Mouse (Mus musculus): Measurements from ENCODE around the gene Hist1h2ba.

- TF ChIP-seq CTCF (IDR thresholded peaks at IDR 0.05; ENCODE audit: low read depth, low read length) (no peak), GATA1 (IDR thresholded peaks at IDR 0.05; ENCODE audit: borderline replicate concordance, low read length) (no peak), POLR2AphosphoS5 (IDR thresholded peaks at IDR 0.05; ENCODE audit: insufficient replicate concordance, low read depth, low read length) (no peak), TAL1 (conservative IDR thresholded peaks at IDR 0.05; ENCODE audit: low read depth, low read length) (no peak), GATA2 (IDR thresholded peaks at IDR 0.05; ENCODE audit: borderline replicate concordance, low read depth, low read length) (no peak)
These were observed 15.7 kb upstream of the Hist1h2ba start for GRCm38 (mm10) chr13:23949484-23950246.
